Mouse (Mus musculus) small intestine, adult 2 months (tissue): ENCODE results near the gene Phlda1.
A peak's percentile ranks its signal among the peaks of the same experiment; 100 is the strongest.

Source experiments
- CTCF ChIP-seq: fragments of 200-500 bp; IDR thresholded peaks from 2 replicates; pipeline ENCODE4 v1.5.1; 2012; ENCODE audit warnings: low read depth, mild to moderate bottlenecking, control low read depth, inconsistent platforms, low read length, moderate library complexity, mixed read lengths; ENCODE audit not compliant: insufficient replicate concordance, insufficient read length; ENCODE audit errors: extremely low read depth
- POLR2A ChIP-seq: fragments of 200-500 bp; IDR thresholded peaks from 2 replicates; pipeline ENCODE4 v1.6.1; 2012; ENCODE audit warnings: low read depth, mild to moderate bottlenecking, control low read depth, inconsistent platforms, low read length, moderate library complexity

GRCm38 (mm10) chr10:111506101-111506925 lies at the start of gene Phlda1:
- TF ChIP-seq POLR2A: peak; percentile 87
- no peak for TF ChIP-seq CTCF
